Mouse (Mus musculus): ENCODE measurements around the gene Tcstv3.
"Not testable (repeated sequence)": the region's sequence is repeated elsewhere in the genome, so short reads cannot be mapped to it uniquely, and the experiment has no call there.

Tcstv3 gene

DNA sequence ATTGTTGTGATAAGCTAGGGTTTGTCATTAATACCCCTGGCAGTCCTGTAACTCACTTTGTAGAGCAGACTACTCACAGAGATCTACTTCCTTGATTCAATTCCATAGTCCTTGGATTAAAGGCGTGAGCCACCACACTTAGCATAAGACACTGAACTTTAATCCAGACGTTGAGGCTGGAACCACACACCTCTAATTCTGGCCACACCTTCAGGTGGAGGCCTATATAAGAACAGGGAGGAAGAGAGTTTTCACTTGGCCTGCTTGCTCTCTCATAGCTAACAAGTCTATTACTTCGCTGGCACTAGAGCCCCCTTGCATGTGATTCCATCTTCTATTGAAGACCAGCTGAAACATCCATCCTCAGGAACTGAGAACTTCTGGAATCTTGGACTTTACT is at the start of gene Tcstv3:
Tcstv3 (plus strand) TSS at position 301 of the 400 bp plus-strand sequence.
- DNase-seq: not testable (repeated sequence)

DNA sequence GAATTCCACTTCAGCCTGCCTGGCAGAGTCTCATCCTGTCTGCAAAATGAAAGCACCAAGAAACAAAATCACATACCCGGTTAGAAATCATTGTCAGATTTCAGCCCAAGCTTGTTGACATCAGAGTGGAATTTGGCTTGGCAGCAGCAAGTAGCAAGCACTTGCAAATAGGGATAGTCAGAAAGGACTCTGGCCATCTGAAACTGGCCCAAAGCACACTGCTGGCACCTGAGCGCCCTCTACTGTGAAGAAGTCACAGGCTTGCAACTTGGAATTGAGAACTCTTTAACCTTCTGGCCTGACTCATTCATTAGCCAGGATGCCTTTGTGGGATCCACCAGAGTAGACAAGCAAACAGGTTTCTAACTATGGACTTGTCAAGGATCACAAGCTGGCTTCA is 38.8 kb upstream of the Tcstv3 start:
- not testable (repeated sequence) for DNase-seq

DNA sequence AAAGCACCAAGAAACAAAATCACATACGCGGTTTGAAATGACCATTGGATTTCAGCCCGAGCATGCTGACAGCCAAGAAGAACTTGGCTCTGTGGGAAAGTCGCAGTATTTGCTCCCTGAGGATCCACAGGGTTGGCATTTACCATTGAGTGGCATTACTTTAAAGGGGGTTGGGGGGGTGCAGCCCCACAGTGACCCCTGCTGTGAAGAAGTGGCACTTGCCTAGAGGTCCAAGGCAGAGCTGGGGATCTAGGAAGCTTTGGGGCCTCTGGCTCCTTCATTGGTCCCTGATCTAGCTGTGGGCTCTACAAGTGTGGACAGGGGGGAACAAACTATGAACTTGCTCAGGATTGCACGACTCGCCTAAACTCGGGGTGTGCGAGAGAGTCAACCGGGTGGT is 37.9 kb upstream of the Tcstv3 start:
- DNase-seq: no peak

DNA sequence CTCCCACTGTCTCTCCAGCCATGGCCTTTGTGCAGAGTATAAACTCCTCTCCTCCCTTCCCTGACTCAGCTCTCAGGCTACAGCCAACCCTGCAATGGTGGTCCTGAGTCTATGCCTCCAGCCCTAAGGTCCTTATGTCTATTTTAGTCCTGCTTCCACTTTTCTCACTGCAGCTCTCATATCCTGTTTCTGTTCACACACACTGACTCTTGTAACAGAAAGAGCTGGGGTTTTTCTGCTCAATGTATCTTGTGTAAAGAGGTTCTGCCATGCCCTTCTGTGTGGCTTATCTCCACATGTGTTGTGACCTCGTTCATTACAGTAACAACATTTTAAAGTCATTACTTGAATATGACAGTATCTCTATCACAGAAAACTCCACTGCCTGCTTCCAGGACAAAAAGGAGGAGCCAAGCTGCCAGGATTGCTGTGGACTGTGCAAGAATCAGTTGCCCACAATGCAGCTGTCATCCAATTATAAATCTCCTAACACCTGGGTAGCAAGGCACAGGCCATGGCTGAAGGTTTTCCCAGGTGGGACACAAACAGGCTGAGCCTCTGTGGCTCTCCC is 17.3 kb upstream of the Tcstv3 start:
- DNase-seq: no peak

DNA sequence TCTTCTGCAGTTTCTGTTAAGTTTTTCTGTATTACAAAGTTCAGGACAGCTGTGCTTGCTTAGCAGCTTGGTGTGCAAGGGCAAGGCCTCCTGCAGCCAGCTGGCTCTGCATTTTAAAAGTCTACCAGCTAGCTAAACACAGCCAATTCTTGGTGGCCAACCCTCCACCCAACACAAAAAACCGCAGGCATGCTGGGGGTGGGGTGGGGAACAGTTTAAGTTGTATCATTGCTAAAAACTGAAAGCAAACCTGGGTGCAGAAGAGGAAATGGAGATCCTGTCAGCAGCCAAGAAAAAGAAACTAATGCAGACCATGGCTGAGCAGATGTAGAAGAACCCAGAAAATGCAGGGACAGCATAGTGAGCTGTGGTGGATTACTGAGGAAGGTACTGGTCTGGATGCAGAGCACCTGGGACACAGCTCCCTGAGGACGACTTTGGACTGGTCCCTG is 16.7 kb upstream of the Tcstv3 start, which contains the start of gene BC147527:
BC147527 (plus strand) TSS at position 402 of the 452 bp plus-strand sequence.
- no peak for DNase-seq

DNA sequence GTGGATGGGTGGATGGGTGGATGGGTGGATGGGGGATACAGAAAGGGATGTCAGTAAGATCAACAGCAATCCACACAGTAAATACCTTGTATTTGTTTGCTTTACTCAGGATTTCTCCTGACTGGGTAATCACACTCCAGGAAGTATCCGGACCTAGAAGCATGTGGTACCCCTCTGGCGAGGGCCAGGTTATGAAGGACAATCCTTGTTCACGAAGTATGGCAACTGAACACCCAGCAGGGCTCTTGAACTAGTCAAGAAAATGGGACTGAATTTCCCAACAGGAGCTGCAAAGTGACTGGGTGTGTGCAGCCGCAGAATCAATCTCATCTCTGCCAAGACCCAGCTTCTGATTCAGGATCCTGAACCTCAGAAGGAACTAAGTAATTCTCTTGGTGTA is 15.8 kb upstream of the Tcstv3 start:
- no peak for DNase-seq

DNA sequence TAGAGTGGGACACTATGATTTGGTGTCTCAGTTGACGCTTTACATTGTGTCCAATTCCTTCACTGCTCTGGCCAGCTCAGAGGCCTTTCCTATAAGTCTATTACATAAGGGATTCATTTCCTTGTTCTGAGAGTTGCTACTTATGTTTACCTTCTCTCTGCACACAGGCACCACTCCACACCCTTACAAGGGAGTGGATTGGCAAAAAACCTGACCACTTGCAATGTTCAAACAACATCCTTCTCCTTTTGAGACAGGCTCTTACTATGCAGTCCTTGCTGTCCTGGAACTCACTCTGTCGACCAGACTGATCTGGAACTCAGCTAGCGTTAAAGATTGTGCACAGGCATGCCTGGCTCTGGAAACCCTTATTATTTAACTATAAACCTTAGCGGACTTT is 5.9 kb upstream of the Tcstv3 start:
- DNase-seq: no peak

DNA sequence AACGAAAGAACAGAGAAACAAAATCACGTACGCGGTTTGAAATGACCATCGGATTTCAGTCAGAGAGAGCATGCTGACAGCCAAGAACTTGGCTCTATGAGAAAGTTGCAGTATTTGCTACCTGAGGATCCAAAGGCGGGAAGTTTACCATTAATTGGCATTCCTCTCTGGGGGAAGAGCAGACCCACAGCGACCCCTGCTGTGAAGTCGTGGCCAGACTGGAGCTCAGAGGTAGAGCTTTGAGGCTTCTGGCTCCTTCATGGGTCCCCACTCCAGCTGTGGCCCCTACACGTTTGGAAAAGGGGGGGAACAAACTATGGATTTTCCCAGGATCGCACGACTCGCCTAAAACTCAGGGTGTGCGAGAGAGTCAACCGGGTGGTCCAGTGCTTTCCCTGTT is 3.1 kb upstream of the Tcstv3 start:
- DNase-seq: no peak

DNA sequence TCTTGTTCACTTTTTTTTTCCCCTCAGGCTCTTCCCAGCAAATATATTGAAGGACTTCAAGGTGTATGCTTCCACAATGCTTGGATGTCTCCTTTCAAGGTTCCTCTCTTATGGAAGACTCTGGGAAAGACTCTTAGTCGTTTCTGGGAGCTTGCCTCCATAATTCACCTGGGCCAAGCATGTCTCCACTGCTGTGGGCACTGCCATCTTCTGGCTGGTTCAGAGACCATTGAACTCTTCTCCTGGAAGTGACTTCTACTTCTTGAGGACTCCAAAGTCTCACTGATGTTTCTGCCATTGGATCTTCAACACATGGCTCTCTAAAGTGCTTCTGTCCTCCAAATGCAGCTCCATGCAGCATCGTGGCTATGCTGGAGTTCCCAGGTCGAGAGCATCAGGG is 3.5 kb downstream of the Tcstv3 start:
- no peak for DNase-seq

DNA sequence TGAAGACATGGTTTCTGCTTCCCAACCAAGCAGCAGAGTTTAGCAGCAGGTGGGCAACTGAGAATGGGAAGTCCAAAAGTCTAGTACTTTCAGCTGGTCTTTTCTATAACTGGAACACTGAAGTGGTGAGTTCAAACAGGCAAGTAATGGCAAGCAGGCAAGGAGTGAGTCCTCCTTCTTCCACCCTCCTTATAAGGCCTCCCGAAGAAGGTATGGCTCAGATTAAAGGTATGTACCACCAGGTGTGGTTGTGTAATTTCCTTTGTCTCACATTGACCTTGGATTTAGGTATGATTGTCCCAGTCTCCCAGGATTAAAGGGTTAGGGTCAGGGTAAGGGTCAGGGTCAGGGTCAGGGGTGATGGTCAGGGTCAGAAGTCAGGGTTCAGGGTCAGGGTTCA is 4.0 kb downstream of the Tcstv3 start:
- DNase-seq: no peak

All from cerebellum, postnatal 25 days (tissue).